Mouse (Mus musculus): ENCODE results near the gene Myl7. TPM values are rescaled to one million over a fixed set of nuclear protein-coding genes. Genes with fewer than 3 reads are reported as not detected.

Myl7 gene
- polyA plus RNA-seq, 1 experiment from 2014 or later: 9.9 TPM

DNA sequence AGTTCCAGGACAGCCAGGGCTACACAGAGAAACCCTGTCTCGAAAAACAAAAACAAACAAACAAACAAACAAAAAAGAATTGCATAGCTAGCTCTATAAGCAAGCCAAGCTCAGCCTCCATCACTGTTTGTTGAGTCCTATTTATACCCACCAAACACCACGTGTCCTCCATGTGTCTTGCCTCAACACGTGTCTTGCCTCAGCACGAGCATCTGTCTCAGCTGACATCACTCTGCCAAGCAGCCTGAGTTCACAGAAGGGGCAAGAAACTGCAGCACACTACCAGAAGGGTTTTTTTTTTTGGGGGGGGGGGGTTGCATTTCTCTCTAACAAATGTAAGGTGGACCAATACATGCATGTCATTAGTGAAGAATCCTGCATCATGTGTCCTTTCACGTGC is 48.1 kb downstream of the Myl7 start:
- Histone ChIP-seq H3K9ac (no peak overlapping the region), H3K4me3 (replicated peaks) (no peak overlapping the region), H3K27me3 (no peaks in the 10 kb centered on the region), H3K4me2 (no peak overlapping the region), H3K27ac (no peak overlapping the region), H3K4me1 (replicated peaks) (no peaks in the 10 kb centered on the region), H3K9me3 (replicated peaks) (no peaks in the 10 kb centered on the region), H3K36me3 (no peaks in the 10 kb centered on the region)
- DNase-seq: no peak
- 48% methylated on average over 5 of the region's 5 CpGs for WGBS (ENCODE audit: insufficient replicate concordance)
- ATAC-seq (ENCODE audit: low read depth): no peak

DNA sequence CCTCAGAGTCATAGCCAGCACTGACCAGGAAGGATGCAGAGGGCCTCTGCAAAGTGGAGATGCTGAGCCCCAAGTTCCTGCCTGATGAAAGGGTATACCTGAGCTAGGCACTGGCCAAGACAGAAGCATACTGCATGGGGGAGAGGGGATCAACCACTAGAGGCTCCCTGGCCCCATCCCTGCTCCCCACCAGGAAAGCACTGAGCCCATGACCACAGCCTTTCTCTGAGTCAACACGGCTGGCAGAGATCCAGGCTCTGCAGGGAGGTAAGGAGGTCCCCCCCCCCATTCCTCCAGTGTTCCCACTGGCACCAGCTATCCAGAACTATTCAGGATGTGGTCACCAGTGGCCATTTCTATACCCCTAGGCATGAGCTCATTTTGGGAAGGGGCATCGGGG is 49.3 kb downstream of the Myl7 start:
- DNase-seq (no peak), ATAC-seq (ENCODE audit: low read depth) (no peak)
- Histone ChIP-seq H3K4me2 (no peak overlapping the region), H3K4me3 (replicated peaks) (no peak overlapping the region), H3K36me3 (no peaks in the 10 kb centered on the region), H3K27me3 (no peaks in the 10 kb centered on the region), H3K4me1 (replicated peaks) (no peaks in the 10 kb centered on the region), H3K9ac (no peak overlapping the region), H3K9me3 (replicated peaks) (no peaks in the 10 kb centered on the region), H3K27ac (no peak overlapping the region)
- 39% methylated on average over 2 of the region's 2 CpGs for WGBS (ENCODE audit: insufficient replicate concordance)

DNA sequence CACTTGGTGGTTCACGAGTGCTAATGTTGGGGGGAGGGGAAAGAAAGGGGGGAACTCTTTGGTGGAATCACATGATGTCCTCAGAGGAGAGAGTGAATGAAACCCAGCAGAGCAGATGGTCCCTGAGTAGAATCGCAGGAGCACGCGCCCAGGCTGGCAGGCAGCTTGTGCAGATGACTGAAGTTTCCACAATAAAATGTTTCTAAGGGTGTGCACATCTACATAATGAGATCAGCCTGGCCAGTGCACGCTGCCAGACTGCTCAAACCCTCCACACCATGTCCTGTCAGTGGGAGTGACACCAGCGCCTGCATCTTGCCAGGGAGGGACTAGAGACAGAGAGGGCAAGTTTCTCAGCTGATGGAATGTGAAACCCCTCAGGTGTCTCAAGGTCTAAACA is 49.8 kb downstream of the Myl7 start:
- Histone ChIP-seq H3K27ac (no peak overlapping the region), H3K36me3 (no peaks in the 10 kb centered on the region), H3K4me1 (replicated peaks) (no peaks in the 10 kb centered on the region), H3K4me2 (no peak overlapping the region), H3K27me3 (no peaks in the 10 kb centered on the region), H3K9me3 (replicated peaks) (no peaks in the 10 kb centered on the region), H3K4me3 (replicated peaks) (no peak overlapping the region), H3K9ac (no peak overlapping the region)
- ATAC-seq (ENCODE audit: low read depth) (no peak), DNase-seq (no peak)
- 63% methylated on average over 6 of the region's 6 CpGs for WGBS (ENCODE audit: insufficient replicate concordance)

DNA sequence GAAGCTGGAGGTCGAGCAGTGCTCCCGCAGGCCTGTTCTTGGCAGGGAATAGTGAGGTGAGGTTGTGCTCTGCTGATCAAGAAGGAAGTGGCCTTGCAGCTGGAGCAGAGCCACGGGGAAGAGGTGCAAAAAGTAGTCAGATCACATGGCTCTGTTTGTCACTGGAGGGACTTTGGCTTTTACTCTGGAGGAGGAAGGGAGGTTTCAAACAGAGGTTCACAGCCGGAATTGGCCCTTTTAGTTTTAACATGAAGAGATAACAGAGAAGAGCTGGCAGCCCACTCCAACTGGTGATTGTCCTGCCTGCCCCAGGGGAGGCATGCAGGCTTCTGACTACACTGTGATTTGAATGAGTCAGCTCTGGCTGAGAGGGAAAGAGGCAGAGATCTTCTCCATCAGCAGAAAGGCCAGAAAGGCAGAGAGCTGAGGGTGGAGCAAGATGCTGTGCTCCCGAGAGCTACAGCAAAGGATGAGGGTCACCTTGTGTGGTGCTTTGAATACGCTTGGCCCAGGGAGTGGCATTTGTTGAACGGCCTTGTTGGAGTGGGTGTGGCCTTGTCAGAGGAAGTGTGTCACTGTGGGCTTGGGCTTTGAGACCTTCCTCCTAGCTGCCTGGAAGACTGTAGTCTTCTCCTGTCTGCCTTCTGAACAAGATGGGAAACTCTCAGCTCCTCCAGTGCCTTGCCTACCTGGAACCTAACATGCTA is 51.8 kb downstream of the Myl7 start:
- no peak overlapping the region for H3K27ac ChIP-seq
- no peaks in the 10 kb centered on the region; the same call in 1 of the 2 replicates for H3K9me3 ChIP-seq (replicated peaks)
- 53% methylated on average over 7 of the region's 7 CpGs for WGBS (ENCODE audit: insufficient replicate concordance)
- no peak overlapping the region for H3K4me3 ChIP-seq (replicated peaks)
- H3K36me3 ChIP-seq: no peaks in the 10 kb centered on the region
- DNase-seq (no peak), ATAC-seq (ENCODE audit: low read depth) (no peak; the same call in 1 of the 2 replicates)
- no peak overlapping the region for H3K9ac ChIP-seq
- H3K27me3 ChIP-seq: no peaks in the 10 kb centered on the region
- H3K4me2 ChIP-seq: no peak overlapping the region
- no peaks in the 10 kb centered on the region for H3K4me1 ChIP-seq (replicated peaks)

Other genes starting within 250 kb of the Myl7 start
- 122 and 135 TPM in 2 replicates for gene Mrps24, start 183.1 kb downstream of the Myl7 start, polyA plus RNA-seq (2015; fragmentation: Nextera tagmentation; extraction: Ambion mirVana)
- gene Urgcp, start 136.4 kb downstream of the Myl7 start, polyA plus RNA-seq (2015; fragmentation: Nextera tagmentation; extraction: Ambion mirVana): 9.4 and 10.0 TPM in 2 replicates
- gene Dbnl, start 110.3 kb downstream of the Myl7 start, polyA plus RNA-seq (2015; fragmentation: Nextera tagmentation; extraction: Ambion mirVana): 57.5 and 64.4 TPM in 2 replicates
- gene Pgam2, start 95.0 kb downstream of the Myl7 start, polyA plus RNA-seq (2015; fragmentation: Nextera tagmentation; extraction: Ambion mirVana): 1.7 and 3.3 TPM in 2 replicates
- gene Polm, start 60.8 kb downstream of the Myl7 start, polyA plus RNA-seq (2015; fragmentation: Nextera tagmentation; extraction: Ambion mirVana): 2.0 and 2.2 TPM in 2 replicates
- 5.9 and 6.5 TPM in 2 replicates for gene Aebp1, start 36.8 kb downstream of the Myl7 start, polyA plus RNA-seq (2015; fragmentation: Nextera tagmentation; extraction: Ambion mirVana)
- 86.1 and 90.7 TPM in 2 replicates for gene Pold2, start 20.5 kb downstream of the Myl7 start, polyA plus RNA-seq (2015; fragmentation: Nextera tagmentation; extraction: Ambion mirVana)
- gene Gck, start 51.3 kb upstream of the Myl7 start, polyA plus RNA-seq (2015; fragmentation: Nextera tagmentation; extraction: Ambion mirVana): 0.30 and 0.31 TPM in 2 replicates
- gene Ykt6, start 56.9 kb upstream of the Myl7 start, polyA plus RNA-seq (2015; fragmentation: Nextera tagmentation; extraction: Ambion mirVana): 22.4 and 23.6 TPM in 2 replicates
- gene Camk2b, start 167.6 kb upstream of the Myl7 start, polyA plus RNA-seq (2015; fragmentation: Nextera tagmentation; extraction: Ambion mirVana): 0.35 and 0.63 TPM in 2 replicates

Data from liver, embryonic 13.5 days (tissue).